Mouse (Mus musculus): ENCODE results near the gene Esrrg. TPM values are rescaled to one million over a fixed set of nuclear protein-coding genes. Genes with fewer than 3 reads are reported as not detected.

Esrrg gene
- polyA plus RNA-seq, 1 experiment = 0.27 TPM

DNA sequence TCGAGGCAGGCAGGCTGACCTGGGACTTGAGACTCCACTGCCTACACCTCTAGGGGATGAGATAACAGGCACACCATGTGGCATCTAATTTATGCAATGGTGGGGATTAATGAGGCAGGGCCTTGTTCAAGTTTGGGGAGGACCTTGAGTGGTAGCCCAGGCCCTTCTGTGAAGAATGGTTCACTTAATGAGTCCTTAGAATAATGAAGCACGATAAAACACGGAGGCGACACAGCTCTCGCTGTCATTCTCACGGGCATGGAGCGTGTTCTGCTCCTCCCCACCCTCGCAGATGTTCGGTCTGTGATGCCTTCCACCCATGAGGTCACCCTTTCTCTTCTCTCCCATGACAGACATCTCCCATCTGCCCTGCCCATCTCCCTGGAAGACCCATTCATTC is 350.6 kb downstream of the Esrrg start:
- Histone ChIP-seq H3K36me3 (ENCODE audit: control insufficient read depth, insufficient read depth, low read length) (no peaks in the 10 kb centered on the region), H3K4me3 (ENCODE audit: extremely low read depth, insufficient read depth, insufficient read length) (no peak overlapping the region), H3K4me1 (ENCODE audit: control insufficient read depth, insufficient read depth, insufficient read length) (no peaks in the 10 kb centered on the region), H3K27ac (ENCODE audit: insufficient read depth, low read length) (no peak overlapping the region), H3K27me3 (ENCODE audit: control insufficient read depth, insufficient read depth, low read length) (no peaks in the 10 kb centered on the region)
- no peak for TF ChIP-seq CTCF (IDR thresholded peaks at IDR 0.05; ENCODE audit: extremely low read depth, insufficient read depth, insufficient read length, insufficient replicate concordance)
- no peak for TF ChIP-seq POLR2A (IDR thresholded peaks at IDR 0.05; ENCODE audit: low read depth, low read length)
- no peak for DNase-seq (ENCODE audit: low read depth in 1 of 2, low spot score in 2 of 2)
- WGBS = 86% methylated on average over 9 of the region's 9 CpGs

DNA sequence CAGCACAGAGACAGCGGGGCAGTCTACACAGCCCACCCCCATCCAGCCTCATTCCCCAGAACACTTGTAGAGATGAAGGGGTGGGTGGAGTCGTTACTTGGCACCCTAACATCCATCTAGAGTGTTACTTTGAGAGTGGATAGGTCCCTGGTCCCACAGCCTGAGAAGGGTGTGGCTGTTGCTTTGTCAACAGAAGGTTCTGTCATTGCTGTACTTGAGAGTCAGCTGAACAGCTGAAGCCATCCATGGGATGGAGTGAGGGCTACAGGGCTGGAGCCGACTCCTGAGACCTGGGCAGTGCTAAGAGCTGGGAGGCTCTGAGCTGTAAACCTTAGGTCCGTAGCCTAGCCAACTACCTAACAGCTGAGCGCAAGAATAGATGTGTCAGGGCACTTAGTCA is 352.9 kb downstream of the Esrrg start:
- DNase-seq (ENCODE audit: low read depth in 1 of 2, low spot score in 2 of 2) = no peak
- no peaks in the 10 kb centered on the region for H3K4me1 ChIP-seq (ENCODE audit: control insufficient read depth, insufficient read depth, insufficient read length)
- H3K36me3 ChIP-seq (ENCODE audit: control insufficient read depth, insufficient read depth, low read length) = no peaks in the 10 kb centered on the region
- 81% methylated on average over 5 of the region's 5 CpGs for WGBS
- H3K27me3 ChIP-seq (ENCODE audit: control insufficient read depth, insufficient read depth, low read length) = no peaks in the 10 kb centered on the region
- H3K4me3 ChIP-seq (ENCODE audit: extremely low read depth, insufficient read depth, insufficient read length) = no peak overlapping the region
- H3K27ac ChIP-seq (ENCODE audit: insufficient read depth, low read length) = no peak overlapping the region
- TF ChIP-seq CTCF (IDR thresholded peaks at IDR 0.05; ENCODE audit: extremely low read depth, insufficient read depth, insufficient read length, insufficient replicate concordance) = no peak
- TF ChIP-seq POLR2A (IDR thresholded peaks at IDR 0.05; ENCODE audit: low read depth, low read length) = no peak

DNA sequence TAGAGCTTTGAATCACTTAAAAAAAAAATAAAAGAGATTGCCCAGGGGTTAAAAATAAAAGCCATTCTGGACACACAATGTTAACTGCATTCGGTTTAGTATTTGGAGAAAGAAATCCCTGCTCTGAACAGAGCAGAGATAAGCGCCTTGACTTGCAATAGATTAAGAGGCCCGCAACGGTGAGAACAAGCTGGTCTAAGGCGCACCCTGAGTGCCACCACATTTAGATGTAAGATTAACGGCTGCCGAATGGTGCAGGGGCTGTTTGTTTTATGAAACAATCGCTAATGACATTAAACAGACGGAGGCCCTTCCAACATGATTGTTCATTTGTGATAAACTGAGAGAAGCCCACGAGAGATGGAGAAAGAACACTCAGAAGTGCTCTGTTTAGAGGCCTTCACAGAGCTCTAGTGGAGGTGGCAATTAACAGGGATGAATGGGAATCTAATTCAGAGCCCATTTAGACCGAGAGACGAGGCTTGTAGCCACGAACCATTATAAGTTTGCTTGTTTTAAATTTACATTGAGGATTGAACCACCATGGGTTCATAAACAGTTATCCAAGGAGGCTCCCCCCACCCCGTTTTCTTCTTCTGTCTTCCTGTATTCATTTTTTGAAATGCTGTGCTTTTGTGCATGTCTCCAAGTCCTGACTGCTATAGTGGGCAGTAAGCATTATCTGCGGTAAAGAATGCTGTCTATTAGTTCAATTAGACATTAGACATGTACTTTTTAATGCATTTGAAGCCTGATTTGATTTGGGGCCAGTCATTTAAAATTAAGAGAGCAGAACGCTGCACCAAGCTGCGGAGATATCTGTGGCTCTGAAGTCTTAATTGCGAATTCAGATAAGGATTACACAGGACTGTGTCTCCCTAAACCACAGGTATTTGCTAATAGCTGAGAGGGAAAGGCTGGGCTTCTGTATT is 356.5 kb downstream of the Esrrg start:
- H3K4me3 ChIP-seq (ENCODE audit: extremely low read depth, insufficient read depth, insufficient read length) = no peak overlapping the region
- H3K27ac ChIP-seq (ENCODE audit: insufficient read depth, low read length) = no peak overlapping the region
- no peaks in the 10 kb centered on the region for H3K27me3 ChIP-seq (ENCODE audit: control insufficient read depth, insufficient read depth, low read length)
- no peak for TF ChIP-seq CTCF (IDR thresholded peaks at IDR 0.05; ENCODE audit: extremely low read depth, insufficient read depth, insufficient read length, insufficient replicate concordance)
- TF ChIP-seq POLR2A (IDR thresholded peaks at IDR 0.05; ENCODE audit: low read depth, low read length) = no peak
- 82% methylated on average over 18 of the region's 18 CpGs for WGBS
- no peaks in the 10 kb centered on the region for H3K36me3 ChIP-seq (ENCODE audit: control insufficient read depth, insufficient read depth, low read length)
- no peaks in the 10 kb centered on the region for H3K4me1 ChIP-seq (ENCODE audit: control insufficient read depth, insufficient read depth, insufficient read length)
- no peak for DNase-seq (ENCODE audit: low read depth in 1 of 2, low spot score in 2 of 2)

DNA sequence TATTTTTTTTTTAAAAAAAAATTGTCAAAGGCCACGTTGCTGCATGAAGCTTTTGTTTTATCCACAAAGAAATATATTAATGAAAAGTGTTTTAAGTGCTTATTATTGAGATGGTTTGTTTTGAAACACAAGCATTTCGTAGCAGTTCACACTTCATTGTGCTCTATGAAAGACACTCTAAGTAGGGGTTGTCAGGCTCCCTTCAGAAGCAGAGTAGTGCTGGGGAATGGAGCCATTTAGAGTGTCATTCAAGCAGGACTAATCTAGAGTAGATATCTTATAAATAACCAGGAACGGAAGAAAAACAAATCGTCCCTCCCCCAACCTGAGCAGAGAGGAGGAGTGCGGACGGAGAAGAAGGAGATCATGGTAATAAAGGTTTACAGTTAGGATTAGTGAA is 357.3 kb downstream of the Esrrg start:
- no peak for TF ChIP-seq POLR2A (IDR thresholded peaks at IDR 0.05; ENCODE audit: low read depth, low read length)
- TF ChIP-seq CTCF (IDR thresholded peaks at IDR 0.05; ENCODE audit: extremely low read depth, insufficient read depth, insufficient read length, insufficient replicate concordance) = no peak
- Histone ChIP-seq H3K27me3 (ENCODE audit: control insufficient read depth, insufficient read depth, low read length) (no peaks in the 10 kb centered on the region), H3K27ac (ENCODE audit: insufficient read depth, low read length) (no peak overlapping the region), H3K4me3 (ENCODE audit: extremely low read depth, insufficient read depth, insufficient read length) (no peak overlapping the region), H3K36me3 (ENCODE audit: control insufficient read depth, insufficient read depth, low read length) (no peaks in the 10 kb centered on the region), H3K4me1 (ENCODE audit: control insufficient read depth, insufficient read depth, insufficient read length) (no peaks in the 10 kb centered on the region)
- WGBS = 71% methylated on average over 6 of the region's 6 CpGs
- DNase-seq (ENCODE audit: low read depth in 1 of 2, low spot score in 2 of 2) = no peak

DNA sequence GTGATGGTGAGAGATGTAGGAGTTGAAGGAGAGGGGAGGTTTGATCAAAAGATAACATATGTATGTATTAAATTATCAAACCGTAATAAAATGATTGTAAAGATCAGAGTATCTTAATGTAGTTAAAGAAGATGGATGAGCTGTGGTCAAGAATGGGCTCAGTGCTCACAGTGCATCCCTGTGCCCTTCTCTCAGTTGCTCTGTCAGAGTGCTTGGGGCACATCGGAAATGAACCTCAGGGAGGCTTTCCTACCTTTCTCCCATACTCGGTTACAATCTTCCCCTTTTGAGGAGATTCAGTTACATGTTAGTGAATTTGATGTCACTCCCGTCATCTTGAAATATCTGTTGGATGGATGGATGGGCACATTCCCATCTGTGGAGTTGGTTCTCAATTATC is 359.8 kb downstream of the Esrrg start:
- no peak overlapping the region for H3K27ac ChIP-seq (ENCODE audit: insufficient read depth, low read length)
- no peak overlapping the region for H3K4me3 ChIP-seq (ENCODE audit: extremely low read depth, insufficient read depth, insufficient read length)
- no peaks in the 10 kb centered on the region for H3K36me3 ChIP-seq (ENCODE audit: control insufficient read depth, insufficient read depth, low read length)
- H3K27me3 ChIP-seq (ENCODE audit: control insufficient read depth, insufficient read depth, low read length) = no peaks in the 10 kb centered on the region
- TF ChIP-seq POLR2A (IDR thresholded peaks at IDR 0.05; ENCODE audit: low read depth, low read length) (no peak), CTCF (IDR thresholded peaks at IDR 0.05; ENCODE audit: extremely low read depth, insufficient read depth, insufficient read length, insufficient replicate concordance) (no peak)
- H3K4me1 ChIP-seq (ENCODE audit: control insufficient read depth, insufficient read depth, insufficient read length) = no peaks in the 10 kb centered on the region
- no peak for DNase-seq (ENCODE audit: low read depth in 1 of 2, low spot score in 2 of 2)
- 90% methylated on average over 4 of the region's 4 CpGs for WGBS

DNA sequence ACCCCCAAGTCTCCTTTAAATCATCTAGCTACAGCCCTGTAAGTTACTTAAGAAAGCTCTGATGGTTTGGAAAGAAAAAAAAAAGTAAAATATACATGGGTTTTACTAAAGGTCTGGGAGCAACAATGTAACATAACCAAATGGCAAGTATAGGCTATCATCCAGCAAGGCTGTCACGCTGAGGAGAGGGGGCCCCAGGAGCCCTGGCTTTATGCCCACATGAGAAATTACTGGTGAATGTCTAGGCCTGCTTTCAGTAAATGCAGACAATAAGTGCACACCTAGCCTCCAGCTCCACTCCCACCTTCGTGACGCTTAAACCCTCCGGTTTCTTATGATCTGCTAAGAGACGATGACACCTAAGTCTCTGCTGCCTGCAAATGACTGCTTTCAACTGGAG is 360.9 kb downstream of the Esrrg start:
- Histone ChIP-seq H3K27me3 (ENCODE audit: control insufficient read depth, insufficient read depth, low read length) (no peaks in the 10 kb centered on the region), H3K27ac (ENCODE audit: insufficient read depth, low read length) (no peak overlapping the region), H3K4me3 (ENCODE audit: extremely low read depth, insufficient read depth, insufficient read length) (no peak overlapping the region), H3K4me1 (ENCODE audit: control insufficient read depth, insufficient read depth, insufficient read length) (no peaks in the 10 kb centered on the region), H3K36me3 (ENCODE audit: control insufficient read depth, insufficient read depth, low read length) (no peaks in the 10 kb centered on the region)
- WGBS = 93% methylated on average over 5 of the region's 5 CpGs
- TF ChIP-seq POLR2A (IDR thresholded peaks at IDR 0.05; ENCODE audit: low read depth, low read length) (no peak), CTCF (IDR thresholded peaks at IDR 0.05; ENCODE audit: extremely low read depth, insufficient read depth, insufficient read length, insufficient replicate concordance) (no peak)
- no peak for DNase-seq (ENCODE audit: low read depth in 1 of 2, low spot score in 2 of 2)

DNA sequence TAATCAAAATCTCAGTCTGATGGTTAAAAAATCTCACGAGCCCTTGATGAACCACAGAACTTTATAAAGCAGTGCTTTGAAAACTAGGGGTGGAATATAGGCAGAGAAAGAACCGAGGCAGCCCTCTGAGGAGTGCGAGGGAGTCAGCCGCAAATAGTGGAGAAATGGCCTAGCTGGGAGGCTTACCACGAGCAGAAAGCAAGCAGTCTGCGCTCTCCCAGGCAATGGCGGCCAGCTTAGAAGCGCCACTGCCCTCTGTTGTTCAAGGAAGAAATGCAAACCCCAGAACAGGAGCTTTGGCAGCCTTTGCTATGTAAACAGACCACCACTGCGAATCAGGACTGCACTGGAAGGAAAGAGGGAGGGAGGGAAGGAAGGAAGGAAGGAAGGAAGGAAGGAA is 365.8 kb downstream of the Esrrg start:
- no peak for DNase-seq (ENCODE audit: low read depth in 1 of 2, low spot score in 2 of 2)

More for the DNA sequence above, 365.8 kb downstream of the Esrrg start:
- H3K27me3 ChIP-seq (ENCODE audit: control insufficient read depth, insufficient read depth, low read length) = no peaks in the 10 kb centered on the region
- 63% methylated on average over 9 of the region's 9 CpGs for WGBS
- no peak overlapping the region for H3K4me3 ChIP-seq (ENCODE audit: extremely low read depth, insufficient read depth, insufficient read length)
- TF ChIP-seq CTCF (IDR thresholded peaks at IDR 0.05; ENCODE audit: extremely low read depth, insufficient read depth, insufficient read length, insufficient replicate concordance) (no peak), POLR2A (IDR thresholded peaks at IDR 0.05; ENCODE audit: low read depth, low read length) (no peak)
- H3K36me3 ChIP-seq (ENCODE audit: control insufficient read depth, insufficient read depth, low read length) = no peaks in the 10 kb centered on the region
- no peaks in the 10 kb centered on the region for H3K4me1 ChIP-seq (ENCODE audit: control insufficient read depth, insufficient read depth, insufficient read length)
- H3K27ac ChIP-seq (ENCODE audit: insufficient read depth, low read length) = no peak overlapping the region
